Mouse (Mus musculus): ENCODE measurements around the gene Sox5. TPM values are rescaled to one million over a fixed set of nuclear protein-coding genes. Genes with fewer than 3 reads are reported as not detected.

The Sox5 gene
- polyA plus RNA-seq, 1 experiment from 2014 or later = 25.8 TPM

DNA sequence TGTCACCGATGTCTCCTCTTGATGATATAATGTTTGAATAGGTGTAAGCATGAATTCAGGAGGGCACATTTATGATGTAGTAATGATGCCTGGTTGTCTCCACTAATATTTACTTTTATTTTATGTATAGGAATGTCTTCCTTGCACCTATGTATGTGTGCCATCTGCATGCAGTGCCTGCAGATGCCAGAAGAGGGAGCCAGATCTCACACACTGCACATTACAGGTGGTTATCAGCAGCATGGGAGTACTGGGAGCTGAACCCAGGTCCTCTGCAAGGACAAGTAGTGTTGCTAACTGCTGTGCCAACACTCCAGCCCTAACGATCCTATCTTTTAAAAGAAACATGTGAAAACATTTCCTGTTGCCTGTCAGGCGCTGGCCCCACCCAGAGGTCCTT lies 442.2 kb downstream of the Sox5 start:
- no peaks in the 10 kb centered on the region for H3K27me3 ChIP-seq (ENCODE audit: control insufficient read depth, insufficient read depth, low read length)
- H3K4me1 ChIP-seq (ENCODE audit: control insufficient read depth, insufficient read depth, low read length) = no peaks in the 10 kb centered on the region
- no peaks in the 10 kb centered on the region for H3K36me3 ChIP-seq (ENCODE audit: control insufficient read depth, insufficient read depth, low read length)
- H3K27ac ChIP-seq (ENCODE audit: low read length) = no peak overlapping the region
- no peak overlapping the region for H3K9ac ChIP-seq (ENCODE audit: low read length)
- 95% methylated on average over 3 of the region's 3 CpGs for WGBS
- H3K4me3 ChIP-seq (replicated peaks; ENCODE audit: low read length) = no peak overlapping the region
- ATAC-seq (ENCODE audit: insufficient read depth, low FRiP score) = no peak
- H3K4me2 ChIP-seq (ENCODE audit: low read depth, low read length) = no peak overlapping the region
- no peaks in the 10 kb centered on the region for H3K9me3 ChIP-seq (replicated peaks; ENCODE audit: control insufficient read depth, low read length)

DNA sequence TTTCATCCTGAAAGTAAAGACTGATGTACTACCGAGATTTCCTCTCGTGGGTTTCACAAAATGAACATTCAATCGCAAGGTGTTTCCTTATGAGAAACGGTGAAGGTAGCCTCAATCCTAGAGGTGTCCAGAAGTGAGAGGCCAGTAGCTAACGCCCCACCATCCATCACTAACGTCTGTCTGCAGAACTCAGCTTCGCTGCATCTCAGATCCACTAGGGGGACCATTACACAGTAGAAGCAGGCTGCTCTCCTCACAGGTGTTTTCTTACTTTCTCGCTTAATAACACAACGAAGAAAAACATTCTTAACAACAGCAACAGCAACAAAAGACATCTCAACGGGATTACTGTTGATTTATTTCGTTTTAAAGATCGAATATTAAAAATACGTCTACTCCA lies 442.8 kb downstream of the Sox5 start:
- Histone ChIP-seq H3K27me3 (ENCODE audit: control insufficient read depth, insufficient read depth, low read length) (no peaks in the 10 kb centered on the region), H3K4me1 (ENCODE audit: control insufficient read depth, insufficient read depth, low read length) (no peaks in the 10 kb centered on the region), H3K9me3 (replicated peaks; ENCODE audit: control insufficient read depth, low read length) (no peaks in the 10 kb centered on the region), H3K4me2 (ENCODE audit: low read depth, low read length) (no peak overlapping the region), H3K4me3 (replicated peaks; ENCODE audit: low read length) (no peak overlapping the region), H3K9ac (ENCODE audit: low read length) (no peak overlapping the region), H3K36me3 (ENCODE audit: control insufficient read depth, insufficient read depth, low read length) (no peaks in the 10 kb centered on the region), H3K27ac (ENCODE audit: low read length) (no peak overlapping the region)
- no peak for ATAC-seq (ENCODE audit: insufficient read depth, low FRiP score)
- WGBS = 60% methylated on average over 13 of the region's 13 CpGs

DNA sequence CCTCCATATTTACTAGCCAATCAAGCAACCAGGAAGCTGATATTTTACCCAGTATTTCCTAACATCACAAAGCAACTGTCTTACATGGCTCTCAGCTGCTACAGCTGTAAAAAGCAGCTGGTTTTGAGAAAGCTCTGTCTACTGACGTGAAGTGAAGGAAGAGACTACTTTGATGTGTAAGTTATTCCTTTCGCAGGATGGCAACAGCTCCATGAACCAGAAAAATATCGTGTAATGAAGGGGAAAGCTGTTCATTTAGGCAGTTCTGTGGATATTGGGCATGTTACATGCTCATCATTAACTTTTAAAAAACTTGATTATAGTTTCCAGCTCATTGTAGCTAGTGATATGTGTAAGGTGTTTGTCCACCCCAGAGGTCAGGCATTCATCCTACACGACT lies 443.6 kb downstream of the Sox5 start:
- H3K4me2 ChIP-seq (ENCODE audit: low read depth, low read length) = no peak overlapping the region
- H3K27me3 ChIP-seq (ENCODE audit: control insufficient read depth, insufficient read depth, low read length) = no peaks in the 10 kb centered on the region
- H3K9me3 ChIP-seq (replicated peaks; ENCODE audit: control insufficient read depth, low read length) = no peaks in the 10 kb centered on the region
- ATAC-seq (ENCODE audit: insufficient read depth, low FRiP score) = no peak
- no peaks in the 10 kb centered on the region for H3K36me3 ChIP-seq (ENCODE audit: control insufficient read depth, insufficient read depth, low read length)
- no peak overlapping the region for H3K4me3 ChIP-seq (replicated peaks; ENCODE audit: low read length)
- H3K4me1 ChIP-seq (ENCODE audit: control insufficient read depth, insufficient read depth, low read length) = no peaks in the 10 kb centered on the region
- 83% methylated on average over 4 of the region's 4 CpGs for WGBS
- no peak overlapping the region for H3K27ac ChIP-seq (ENCODE audit: low read length)
- H3K9ac ChIP-seq (ENCODE audit: low read length) = no peak overlapping the region

DNA sequence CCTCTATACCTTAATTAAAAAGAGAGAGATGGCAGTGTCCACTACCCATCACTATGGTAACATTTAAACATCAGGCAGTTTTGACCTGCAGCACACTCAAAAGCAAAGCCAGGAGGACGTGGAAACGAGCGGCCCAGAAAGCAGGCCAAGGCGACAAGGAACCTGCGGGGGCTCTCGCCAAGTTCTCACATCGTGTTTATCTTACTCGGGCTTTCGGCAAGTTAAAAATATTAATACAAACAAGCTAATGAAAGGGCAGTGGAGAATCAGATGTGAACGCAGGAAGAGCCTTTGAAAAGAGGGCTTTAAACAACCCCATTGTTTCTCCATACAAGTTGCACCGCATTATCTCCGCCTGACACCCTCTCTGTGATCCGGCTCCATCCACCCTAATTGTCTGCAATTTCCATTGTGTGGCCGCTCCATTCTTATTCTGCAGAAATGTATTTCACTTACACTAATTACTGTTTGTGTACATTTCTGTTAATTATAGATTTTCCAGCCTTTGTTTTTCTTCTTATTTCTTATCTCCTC lies 444.3 kb downstream of the Sox5 start:
- Histone ChIP-seq H3K9ac (ENCODE audit: low read length) (no peak overlapping the region), H3K27me3 (ENCODE audit: control insufficient read depth, insufficient read depth, low read length) (no peaks in the 10 kb centered on the region), H3K4me2 (ENCODE audit: low read depth, low read length) (no peak overlapping the region), H3K9me3 (replicated peaks; ENCODE audit: control insufficient read depth, low read length) (no peaks in the 10 kb centered on the region), H3K4me3 (replicated peaks; ENCODE audit: low read length) (no peak overlapping the region), H3K27ac (ENCODE audit: low read length) (no peak overlapping the region), H3K4me1 (ENCODE audit: control insufficient read depth, insufficient read depth, low read length) (no peaks in the 10 kb centered on the region), H3K36me3 (ENCODE audit: control insufficient read depth, insufficient read depth, low read length) (no peaks in the 10 kb centered on the region)
- ATAC-seq (ENCODE audit: insufficient read depth, low FRiP score) = no peak
- 40% methylated on average over 14 of the region's 14 CpGs for whole genome bisulfite sequencing

DNA sequence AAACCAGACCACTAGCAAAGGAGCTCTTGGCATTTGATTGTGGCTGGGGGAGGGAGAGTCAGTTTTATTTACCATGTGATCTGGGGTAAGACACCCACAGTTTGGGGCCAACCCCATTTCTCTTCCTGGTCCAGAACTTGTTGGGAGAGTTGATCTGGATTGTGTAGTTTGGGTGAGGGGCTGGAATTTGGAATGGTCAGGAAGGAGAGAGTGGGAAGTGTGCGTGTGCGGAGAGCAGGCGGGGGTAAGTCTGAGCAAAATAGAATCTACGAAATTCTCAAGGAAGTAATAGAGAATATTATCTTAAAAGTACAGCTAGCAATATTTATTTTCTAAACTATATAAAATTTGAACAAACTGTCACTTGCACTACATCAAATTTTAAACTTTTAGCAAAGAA lies 445.0 kb downstream of the Sox5 start:
- Histone ChIP-seq H3K36me3 (ENCODE audit: control insufficient read depth, insufficient read depth, low read length) (no peaks in the 10 kb centered on the region), H3K9ac (ENCODE audit: low read length) (no peak overlapping the region), H3K27ac (ENCODE audit: low read length) (no peak overlapping the region), H3K9me3 (replicated peaks; ENCODE audit: control insufficient read depth, low read length) (no peaks in the 10 kb centered on the region), H3K4me1 (ENCODE audit: control insufficient read depth, insufficient read depth, low read length) (no peaks in the 10 kb centered on the region), H3K4me3 (replicated peaks; ENCODE audit: low read length) (no peak overlapping the region), H3K4me2 (ENCODE audit: low read depth, low read length) (no peak overlapping the region), H3K27me3 (ENCODE audit: control insufficient read depth, insufficient read depth, low read length) (no peaks in the 10 kb centered on the region)
- 87% methylated on average over 4 of the region's 4 CpGs for WGBS
- ATAC-seq (ENCODE audit: insufficient read depth, low FRiP score) = no peak

DNA sequence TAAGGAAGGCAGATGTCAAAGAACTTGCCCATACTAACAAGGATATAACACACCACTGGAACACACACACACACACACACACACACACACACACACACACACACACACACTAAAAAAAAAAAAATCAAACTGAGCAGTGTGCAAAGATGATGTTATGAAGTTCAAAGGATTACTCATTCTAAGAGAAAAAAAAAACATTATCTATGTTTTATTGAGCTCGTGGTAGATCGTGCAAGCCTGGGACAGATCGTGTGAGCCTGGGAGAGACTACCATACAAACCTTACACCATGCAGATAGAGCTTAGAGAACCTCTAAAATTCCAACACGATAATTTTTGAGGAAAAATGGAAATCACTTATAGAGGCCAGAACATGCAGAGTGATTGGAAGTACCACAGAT lies 448.6 kb downstream of the Sox5 start:
- WGBS = 77% methylated on average over 4 of the region's 4 CpGs
- Histone ChIP-seq H3K36me3 (ENCODE audit: control insufficient read depth, insufficient read depth, low read length) (no peaks in the 10 kb centered on the region), H3K27ac (ENCODE audit: low read length) (no peak overlapping the region)

DNA sequence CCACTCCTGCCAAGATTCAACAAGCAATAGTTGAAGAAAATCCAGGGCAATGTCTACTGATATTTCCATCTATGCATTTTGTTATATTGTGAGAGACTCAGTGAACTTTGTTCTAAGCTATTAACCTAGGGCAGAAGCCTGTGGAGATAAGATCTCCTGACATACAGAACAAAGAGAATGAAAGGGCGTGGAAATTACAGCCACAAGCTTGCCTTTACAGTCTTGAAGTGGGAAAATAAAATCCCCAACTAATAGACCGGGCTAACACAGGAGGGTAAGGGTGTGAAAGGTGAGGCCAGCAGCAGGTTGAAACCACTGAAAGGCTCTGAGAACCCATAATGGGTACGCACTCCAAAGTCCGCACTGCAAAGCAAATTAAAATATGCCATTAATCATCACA lies 449.8 kb downstream of the Sox5 start:
- Histone ChIP-seq H3K4me3 (replicated peaks; ENCODE audit: low read length) (no peak overlapping the region), H3K4me2 (ENCODE audit: low read depth, low read length) (no peak overlapping the region), H3K4me1 (ENCODE audit: control insufficient read depth, insufficient read depth, low read length) (no peaks in the 10 kb centered on the region), H3K27ac (ENCODE audit: low read length) (no peak overlapping the region), H3K36me3 (ENCODE audit: control insufficient read depth, insufficient read depth, low read length) (no peaks in the 10 kb centered on the region), H3K9me3 (replicated peaks; ENCODE audit: control insufficient read depth, low read length) (no peaks in the 10 kb centered on the region), H3K9ac (ENCODE audit: low read length) (no peak overlapping the region), H3K27me3 (ENCODE audit: control insufficient read depth, insufficient read depth, low read length) (no peaks in the 10 kb centered on the region)
- 76% methylated on average over 4 of the region's 4 CpGs for WGBS
- no peak for ATAC-seq (ENCODE audit: insufficient read depth, low FRiP score)

More for the DNA sequence above, 448.6 kb downstream of the Sox5 start:
- Histone ChIP-seq H3K9ac (ENCODE audit: low read length) (no peak overlapping the region), H3K4me3 (replicated peaks; ENCODE audit: low read length) (no peak overlapping the region), H3K4me2 (ENCODE audit: low read depth, low read length) (no peak overlapping the region), H3K4me1 (ENCODE audit: control insufficient read depth, insufficient read depth, low read length) (no peaks in the 10 kb centered on the region), H3K27me3 (ENCODE audit: control insufficient read depth, insufficient read depth, low read length) (no peaks in the 10 kb centered on the region), H3K9me3 (replicated peaks; ENCODE audit: control insufficient read depth, low read length) (no peaks in the 10 kb centered on the region)
- no peak for ATAC-seq (ENCODE audit: insufficient read depth, low FRiP score)

DNA sequence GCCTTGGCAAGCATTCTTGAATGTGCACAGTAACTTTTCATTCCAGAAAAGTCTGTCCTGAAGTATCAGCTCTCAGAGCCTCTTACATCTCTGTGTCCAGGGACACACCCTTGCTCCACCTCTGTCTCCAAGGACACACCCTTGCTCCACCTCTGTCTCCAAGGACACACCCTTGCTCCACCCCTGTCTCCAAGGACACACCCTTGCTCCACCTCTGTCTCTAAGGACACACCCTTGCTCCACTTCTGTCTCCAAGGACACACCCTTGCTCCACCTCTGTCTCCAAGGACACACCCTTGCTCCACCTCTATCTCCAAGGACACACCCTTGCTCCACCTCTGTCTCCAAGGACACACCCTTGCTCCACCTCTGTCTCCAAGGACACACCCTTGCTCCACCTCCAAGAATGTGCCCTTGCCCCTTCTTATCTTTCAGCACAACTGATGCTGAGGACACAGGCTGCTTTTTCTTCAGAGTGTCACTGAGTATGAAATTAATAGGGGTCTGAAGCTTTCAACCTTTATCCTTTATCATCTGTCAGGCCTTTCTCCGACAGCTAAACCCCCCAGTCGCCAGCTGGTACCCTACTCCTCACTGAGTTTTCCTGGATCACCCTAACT lies 452.4 kb downstream of the Sox5 start:
- no peak for ATAC-seq (ENCODE audit: insufficient read depth, low FRiP score)
- Histone ChIP-seq H3K36me3 (ENCODE audit: control insufficient read depth, insufficient read depth, low read length) (no peaks in the 10 kb centered on the region), H3K4me1 (ENCODE audit: control insufficient read depth, insufficient read depth, low read length) (no peaks in the 10 kb centered on the region), H3K27ac (ENCODE audit: low read length) (no peak overlapping the region), H3K9ac (ENCODE audit: low read length) (no peak overlapping the region), H3K4me2 (ENCODE audit: low read depth, low read length) (no peak overlapping the region), H3K9me3 (replicated peaks; ENCODE audit: control insufficient read depth, low read length) (no peaks in the 10 kb centered on the region), H3K27me3 (ENCODE audit: control insufficient read depth, insufficient read depth, low read length) (no peaks in the 10 kb centered on the region), H3K4me3 (replicated peaks; ENCODE audit: low read length) (no peak overlapping the region)
- 49% methylated on average over 2 of the region's 2 CpGs for WGBS

DNA sequence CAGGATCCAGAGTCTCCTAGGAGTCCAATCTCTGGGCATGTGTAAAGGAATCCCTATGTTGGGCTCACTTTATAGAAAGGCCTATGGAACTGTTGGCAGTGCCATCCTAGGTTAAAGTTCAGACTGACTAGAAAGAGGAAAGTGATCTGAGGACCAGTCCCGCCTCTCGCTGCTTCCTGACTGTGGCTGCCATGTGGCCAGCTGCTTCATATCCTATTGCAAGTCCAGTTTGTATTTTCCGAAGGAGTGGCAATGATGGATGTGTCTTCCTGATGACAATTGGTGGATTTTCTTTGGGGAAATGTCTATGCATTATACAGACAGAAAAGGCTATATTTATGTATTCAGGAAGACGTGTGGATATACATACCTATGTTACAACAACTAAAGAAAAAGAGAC lies 453.0 kb downstream of the Sox5 start:
- H3K9me3 ChIP-seq (replicated peaks; ENCODE audit: control insufficient read depth, low read length) = no peaks in the 10 kb centered on the region
- 57% methylated on average over 4 of the region's 4 CpGs for WGBS
- no peak overlapping the region for H3K27ac ChIP-seq (ENCODE audit: low read length)
- no peaks in the 10 kb centered on the region for H3K36me3 ChIP-seq (ENCODE audit: control insufficient read depth, insufficient read depth, low read length)
- H3K9ac ChIP-seq (ENCODE audit: low read length) = no peak overlapping the region
- ATAC-seq (ENCODE audit: insufficient read depth, low FRiP score) = no peak
- H3K4me2 ChIP-seq (ENCODE audit: low read depth, low read length) = no peak overlapping the region
- no peaks in the 10 kb centered on the region for H3K4me1 ChIP-seq (ENCODE audit: control insufficient read depth, insufficient read depth, low read length)
- no peak overlapping the region for H3K4me3 ChIP-seq (replicated peaks; ENCODE audit: low read length)
- H3K27me3 ChIP-seq (ENCODE audit: control insufficient read depth, insufficient read depth, low read length) = no peaks in the 10 kb centered on the region

Measured in stomach, embryonic 16.5 days (tissue).